Mouse (Mus musculus) hindbrain, embryonic 16.5 days (tissue): ENCODE results near the gene Snd1. TPM values are rescaled to one million over a fixed set of nuclear protein-coding genes. Genes with fewer than 3 reads are reported as not detected.
A peak's percentile ranks its signal among the peaks of the same experiment; 100 is the strongest.

Experiments used
- ATAC-seq: fragments of 200-750 bp; cut with Nextera tagmentation; 2 replicates; pipeline ENCODE4 v1.8.0; 2017; ENCODE audit warnings: moderate TSS enrichment, moderate library complexity
- H3K27ac ChIP-seq: fragments of 300-500 bp; sonication (generic); 2 replicates; pipeline ENCODE4 v1.5.1; 2014; ENCODE audit warnings: low read depth, mild to moderate bottlenecking, control low read depth, low read length, moderate library complexity
- H3K27me3 ChIP-seq: fragments of 300-500 bp; sonication (generic); replicated peaks from 2 replicates; pipeline ENCODE4 v1.6.1; 2014; ENCODE audit warnings: low read length; ENCODE audit not compliant: control insufficient read depth, insufficient read depth
- H3K36me3 ChIP-seq: fragments of 300-500 bp; sonication (generic); 2 replicates; pipeline ENCODE4 v1.6.1; 2014; ENCODE audit warnings: mild to moderate bottlenecking, low read length, moderate library complexity, mixed read lengths; ENCODE audit not compliant: control insufficient read depth, insufficient read depth
- H3K4me1 ChIP-seq: fragments of 300-500 bp; sonication (generic); 2 replicates; pipeline ENCODE4 v1.6.1; 2014; ENCODE audit warnings: low read depth, low read length; ENCODE audit not compliant: control insufficient read depth, insufficient read depth
- H3K4me2 ChIP-seq: fragments of 300-500 bp; sonication (generic); 2 replicates; pipeline ENCODE4 v1.6.1; 2014; ENCODE audit warnings: mild to moderate bottlenecking, low read length, control low read depth, moderate library complexity
- H3K4me3 ChIP-seq: fragments of 300-500 bp; sonication (generic); 2 replicates; pipeline ENCODE4 v1.5.1; 2014; ENCODE audit warnings: mild to moderate bottlenecking, low read length, control low read depth, moderate library complexity
- H3K9ac ChIP-seq: fragments of 300-500 bp; sonication (generic); 2 replicates; pipeline ENCODE4 v1.6.1; 2014; ENCODE audit warnings: low read depth, mild to moderate bottlenecking, control low read depth, low read length, moderate library complexity
- H3K9me3 ChIP-seq: fragments of 300-500 bp; sonication (generic); 2 replicates; pipeline ENCODE4 v1.6.1; 2014; ENCODE audit warnings: mild to moderate bottlenecking, low read length, moderate library complexity; ENCODE audit not compliant: control insufficient read depth
- WGBS: fragments of 180-500 bp; shearing (Covaris S2); extraction: QIAGEN DNeasy Blood & Tissue Kit; methylation state at CpG from one replicate; pipeline ENCODE4 v1.1.7; 2014; 5-methylcytosine and 5-hydroxymethylcytosine counted together
- polyA plus RNA-seq: library from polyadenylated mRNA; unstranded; fragments of >200 nt; fragmentation: Nextera tagmentation; extraction: Ambion mirVana; gene quantifications from 2 replicates; pipeline ENCODE4 v1.2.1, GENCODE M21; 2015

The Snd1 gene
- polyA plus RNA-seq, 1 experiment from 2014 or later = 69.7 TPM

GRCm38 (mm10) chr6:28826689-28827389 lies 351.9 kb downstream of the Snd1 start:
- Histone ChIP-seq H3K27ac (peak overlapping the region; percentile 31), H3K4me1 (peaks cover 51% of the 10 kb centered on the region), H3K36me3 (no peaks in the 10 kb centered on the region), H3K9ac (peak overlapping the region; percentile 58), H3K4me3 (peak overlapping the region; percentile 46), H3K27me3 (no peaks in the 10 kb centered on the region), H3K4me2 (peak overlapping the region; percentile 69), H3K9me3 (no peaks in the 10 kb centered on the region)
- WGBS = 43% methylated on average over 9 of the region's 9 CpGs
- no peak for ATAC-seq

- Histone ChIP-seq H3K4me1 (peaks cover 51% of the 10 kb centered on the region), H3K9me3 (no peaks in the 10 kb centered on the region), H3K27ac (peak overlapping the region; percentile 21), H3K27me3 (no peaks in the 10 kb centered on the region), H3K9ac (peak overlapping the region; percentile 58), H3K4me3 (peak overlapping the region; percentile 46), H3K4me2 (peak overlapping the region; percentile 69), H3K36me3 (no peaks in the 10 kb centered on the region)
- 12% methylated on average over 3 of the region's 3 CpGs for WGBS
- ATAC-seq = no peak
These were observed 352.6 kb downstream of the Snd1 start for GRCm38 (mm10) chr6:28827565-28827964.

- Histone ChIP-seq H3K4me2 (peak overlapping the region; percentile 69), H3K36me3 (no peaks in the 10 kb centered on the region), H3K27me3 (no peaks in the 10 kb centered on the region), H3K27ac (peak overlapping the region; percentile 26; the same call in 1 of the 2 replicates), H3K9ac (peak overlapping the region; percentile 55), H3K4me3 (peak overlapping the region; percentile 46), H3K9me3 (no peaks in the 10 kb centered on the region), H3K4me1 (peaks cover 51% of the 10 kb centered on the region)
- ATAC-seq = no peak
- WGBS = 13% methylated on average over 6 of the region's 6 CpGs
These were observed 353.7 kb downstream of the Snd1 start for GRCm38 (mm10) chr6:28828593-28828992.

GRCm38 (mm10) chr6:28830306-28830705 lies 355.4 kb downstream of the Snd1 start:
- peaks cover 57% of the 10 kb centered on the region for H3K4me1 ChIP-seq
- no peaks in the 10 kb centered on the region for H3K9me3 ChIP-seq
- H3K36me3 ChIP-seq = no peaks in the 10 kb centered on the region
- WGBS = 79% methylated on average over 12 of the region's 12 CpGs
- H3K4me3 ChIP-seq = peak overlapping the region; percentile 80
- H3K9ac ChIP-seq = no peak overlapping the region
- peak overlapping the region; percentile 69 for H3K4me2 ChIP-seq
- no peaks in the 10 kb centered on the region for H3K27me3 ChIP-seq
- H3K27ac ChIP-seq = no peak overlapping the region
- ATAC-seq = no peak

GRCm38 (mm10) chr6:28831011-28831853 lies 356.3 kb downstream of the Snd1 start, which contains the start of gene Lrrc4:
TSS of gene Lrrc4 (minus strand) at chr6:28831747.
- Histone ChIP-seq H3K27ac (peak within 1 kb of the TSS; percentile 97), H3K9ac (peak within 1 kb of the TSS; percentile 98), H3K4me1 (peaks cover 50% of the 10 kb centered on the region), H3K27me3 (no peaks in the 10 kb centered on the region), H3K4me3 (peak within 1 kb of the TSS; percentile 80), H3K36me3 (no peaks in the 10 kb centered on the region), H3K4me2 (peak within 1 kb of the TSS; percentile 69), H3K9me3 (no peaks in the 10 kb centered on the region)
- ATAC-seq = no peak; the same call in 1 of the 2 replicates
- WGBS = 17% methylated on average over 27 of the region's 27 CpGs

- Histone ChIP-seq H3K9ac (peak overlapping the region; percentile 98), H3K4me1 (peaks cover 42% of the 10 kb centered on the region), H3K9me3 (no peaks in the 10 kb centered on the region), H3K27me3 (no peaks in the 10 kb centered on the region), H3K27ac (peak overlapping the region; percentile 97), H3K36me3 (no peaks in the 10 kb centered on the region), H3K4me2 (peak overlapping the region; percentile 69), H3K4me3 (peak overlapping the region; percentile 80)
- ATAC-seq = peak; percentile 46
- WGBS = under 1% methylated on average over 35 of the region's 82 CpGs
These were observed 357.2 kb downstream of the Snd1 start for GRCm38 (mm10) chr6:28831854-28832750.

- Histone ChIP-seq H3K9ac (peak overlapping the region; percentile 98), H3K9me3 (no peaks in the 10 kb centered on the region), H3K27ac (peak overlapping the region; percentile 97), H3K36me3 (no peaks in the 10 kb centered on the region), H3K4me3 (peak overlapping the region; percentile 80), H3K4me1 (peaks cover 35% of the 10 kb centered on the region), H3K4me2 (peak overlapping the region; percentile 69), H3K27me3 (no peaks in the 10 kb centered on the region)
- ATAC-seq = peak; percentile 81
- under 1% methylated on average over 49 of the region's 58 CpGs for WGBS
These were observed 357.9 kb downstream of the Snd1 start for GRCm38 (mm10) chr6:28832751-28833291.

GRCm38 (mm10) chr6:28833380-28833822 lies 358.5 kb downstream of the Snd1 start:
- H3K27me3 ChIP-seq = no peaks in the 10 kb centered on the region
- H3K4me3 ChIP-seq = peak overlapping the region; percentile 80
- H3K9ac ChIP-seq = peak overlapping the region; percentile 98
- peak; percentile 82 for ATAC-seq
- peaks cover 31% of the 10 kb centered on the region for H3K4me1 ChIP-seq
- no peaks in the 10 kb centered on the region for H3K36me3 ChIP-seq
- under 1% methylated on average over 39 of the region's 43 CpGs for WGBS
- H3K27ac ChIP-seq = peak overlapping the region; percentile 97
- no peaks in the 10 kb centered on the region for H3K9me3 ChIP-seq
- peak overlapping the region; percentile 69 for H3K4me2 ChIP-seq
